11 mouse cellular contexts compared by ENCODE assay signal in the genomic region with DNA sequence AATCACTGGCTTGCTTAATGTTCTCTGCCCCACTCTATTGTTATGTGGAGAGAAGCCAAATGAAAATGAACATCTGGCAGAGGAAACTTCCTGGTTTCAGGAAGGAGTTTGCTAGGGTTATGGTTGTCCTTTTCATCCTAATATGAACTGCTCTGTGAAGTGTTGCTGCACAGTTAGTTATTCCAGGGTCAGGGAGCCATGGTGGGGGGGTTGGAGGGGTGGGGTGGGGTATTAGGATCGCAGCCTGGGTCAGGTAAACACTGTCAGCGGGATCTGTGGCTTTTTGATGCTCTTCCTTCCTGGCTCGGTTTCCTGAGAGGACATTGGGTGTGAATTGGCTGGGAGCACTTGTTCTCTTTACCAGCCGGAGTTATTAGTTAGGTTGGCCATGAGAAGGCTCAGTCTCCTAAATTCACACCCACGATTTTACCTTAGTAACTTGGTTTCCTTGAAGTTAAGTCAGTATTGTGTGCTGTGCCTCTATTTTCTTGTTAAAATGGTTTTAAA.
A peak's percentile ranks its signal among the peaks of the same experiment; 100 is the strongest.
DNase-seq lines count a peak whose midpoint lies in the region; ATAC-seq and TF ChIP-seq lines count a peak whose summit lies in the region.
"Had no signal": no experiment of that assay in that cellular context is flagged by ENCODE, and none has a peak within 500 bp of the region (broad histone marks: within the 10 kb centered on the region; RNA-seq: fewer than 3 reads in every experiment).

No protein-coding gene starts in this region.

- no peaks in the 10 kb centered on the region for H3K27me3 ChIP-seq in heart, adult 2 months (ENCODE audit: control insufficient read depth, insufficient read depth, low read length)
- no peaks in the 10 kb centered on the region for H3K27me3 ChIP-seq in heart, embryonic 12.5 days (replicated peaks)
- H3K27me3 ChIP-seq in embryonic facial prominence, embryonic 14.5 days (replicated peaks; ENCODE audit: control insufficient read depth, insufficient read depth, low read length), result no peaks in the 10 kb centered on the region
- no peaks in the 10 kb centered on the region for H3K27me3 ChIP-seq in neural tube, embryonic 15.5 days (replicated peaks)
- H3K27me3 ChIP-seq: Patski had no signal

- no peak overlapping the region for H3K9ac ChIP-seq in heart, adult 2 months (ENCODE audit: low read depth, low read length)
- no peak overlapping the region for H3K9ac ChIP-seq in heart, embryonic 12.5 days
- H3K9ac ChIP-seq in embryonic facial prominence, embryonic 14.5 days (ENCODE audit: low read depth, low read length), result 0 out of 2 replicates have a peak overlapping the region, but pooled peaks have one; percentile 1
- no peak overlapping the region for H3K9ac ChIP-seq in neural tube, embryonic 15.5 days (replicated peaks)

- intact Hi-C loops in heart, adult 2 months (cut with DNase I), result loop anchor here (5.0 kb wide), 2 partner anchors 34 to 36 kb away; no protein-coding TSS in a partner anchor
- intact Hi-C loops in left cerebral cortex, adult 2 months (cut with DNase I), result no loop called here

- no peaks in the 10 kb centered on the region for H3K79me2 ChIP-seq in heart, adult 2 months (replicated peaks; ENCODE audit: control insufficient read depth, insufficient read depth, low read length)

- 44% methylated on average over 5 of the region's 5 CpGs for WGBS in heart, adult 2 months
- WGBS in heart, embryonic 12.5 days, result 53% methylated on average over 5 of the region's 5 CpGs
- WGBS in embryonic facial prominence, embryonic 14.5 days, result 44% methylated on average over 5 of the region's 5 CpGs
- 81% methylated on average over 5 of the region's 5 CpGs for WGBS in neural tube, embryonic 15.5 days

- TF ChIP-seq EP300 in heart, adult 2 months (IDR thresholded peaks at IDR 0.05; ENCODE audit: insufficient read depth, low read depth, low read length), result no peak

- H3K4me3 ChIP-seq in heart, adult 2 months, result no peak overlapping the region
- no peak overlapping the region for H3K4me3 ChIP-seq in heart, embryonic 12.5 days
- H3K4me3 ChIP-seq in left cerebral cortex, adult 2 months, result no peak overlapping the region
- H3K4me3 ChIP-seq in embryonic facial prominence, embryonic 14.5 days (ENCODE audit: low read depth, low read length), result no peak overlapping the region
- H3K4me3 ChIP-seq in neural tube, embryonic 15.5 days (replicated peaks), result no peak overlapping the region

- DNase-seq in heart, adult 2 months, result peak in 1 of 2 experiments; percentile 18
- no peak for DNase-seq in left cerebral cortex, adult 2 months (ENCODE audit: extremely low spot score in 1 of 2, low spot score in 2 of 2)
- no peak for DNase-seq in left cerebral cortex, adult 8-10 months (ENCODE audit: low spot score in 2 of 2)
- no peak for DNase-seq in embryonic facial prominence, embryonic 14.5 days (ENCODE audit: low spot score)
- DNase-seq in embryo, embryonic 9.5 days (ENCODE audit: extremely low spot score), result no peak
- DNase-seq: adrenal gland, postnatal 36 days; cerebellum, adult 9-10 months had no signal

- peaks cover 4% of the 10 kb centered on the region; the same call in 1 of the 2 replicates for H3K36me3 ChIP-seq in heart, adult 2 months (ENCODE audit: control insufficient read depth, insufficient read depth, low read length)
- H3K36me3 ChIP-seq in heart, embryonic 12.5 days, result no peaks in the 10 kb centered on the region
- H3K36me3 ChIP-seq in embryonic facial prominence, embryonic 14.5 days (ENCODE audit: control insufficient read depth, insufficient read depth, low read length), result no peaks in the 10 kb centered on the region
- no peaks in the 10 kb centered on the region for H3K36me3 ChIP-seq in neural tube, embryonic 15.5 days

- peaks cover 14% of the 10 kb centered on the region for H3K4me1 ChIP-seq in heart, adult 2 months (ENCODE audit: control insufficient read depth, insufficient read depth, low read length)
- 0 out of 2 replicates have a peak, but pooled peaks cover 4% of the 10 kb centered on the region for H3K4me1 ChIP-seq in heart, embryonic 12.5 days (replicated peaks)
- H3K4me1 ChIP-seq in embryonic facial prominence, embryonic 14.5 days (ENCODE audit: control insufficient read depth, insufficient read depth, low read length), result peaks cover 12% of the 10 kb centered on the region; the same call in 1 of the 2 replicates
- peaks cover 21% of the 10 kb centered on the region for H3K4me1 ChIP-seq in neural tube, embryonic 15.5 days

- no peak for TF ChIP-seq POLR2A in heart, adult 2 months (IDR thresholded peaks at IDR 0.05; ENCODE audit: insufficient read depth, low read depth, low read length)

- TF ChIP-seq CTCF in heart, adult 2 months (IDR thresholded peaks at IDR 0.05), result no peak
- TF ChIP-seq CTCF in left cerebral cortex, adult 2 months (IDR thresholded peaks at IDR 0.05), result no peak

- H3K9me3 ChIP-seq in heart, embryonic 12.5 days (replicated peaks), result no peaks in the 10 kb centered on the region
- no peaks in the 10 kb centered on the region for H3K9me3 ChIP-seq in embryonic facial prominence, embryonic 14.5 days (ENCODE audit: control insufficient read depth, low read length)
- no peaks in the 10 kb centered on the region for H3K9me3 ChIP-seq in neural tube, embryonic 15.5 days (replicated peaks)

- no peak overlapping the region for H3K4me2 ChIP-seq in heart, embryonic 12.5 days
- H3K4me2 ChIP-seq in embryonic facial prominence, embryonic 14.5 days (ENCODE audit: low read depth, low read length), result peak overlapping the region; percentile 38
- no peak overlapping the region for H3K4me2 ChIP-seq in neural tube, embryonic 15.5 days

- no peak for ATAC-seq in heart, embryonic 12.5 days (ENCODE audit: insufficient number of reproducible peaks, low FRiP score)
- ATAC-seq in embryonic facial prominence, embryonic 14.5 days (ENCODE audit: low read depth), result no peak
- ATAC-seq in neural tube, embryonic 15.5 days (ENCODE audit: low FRiP score), result no peak
- ATAC-seq in megakaryocyte progenitor cell, adult 5-6 weeks (replicated peaks; ENCODE audit: poor library complexity), result no peak
- ATAC-seq: Patski had no signal

- H3K27ac ChIP-seq in heart, adult 2 months, result peak overlapping the region; percentile 73
- H3K27ac ChIP-seq in heart, embryonic 12.5 days (ENCODE audit: poor library complexity, severe bottlenecking), result no peak overlapping the region
- H3K27ac ChIP-seq in left cerebral cortex, adult 2 months, result peak overlapping the region; percentile 59
- H3K27ac ChIP-seq in embryonic facial prominence, embryonic 14.5 days (replicated peaks; ENCODE audit: low read depth, low read length), result peak overlapping the region; percentile 65; the same call in 1 of the 2 replicates
- H3K27ac ChIP-seq in neural tube, embryonic 15.5 days (replicated peaks), result peak overlapping the region; percentile 54
